Mouse (Mus musculus) intestine, embryonic 16.5 days (tissue): ENCODE data around the gene Slc38a10. TPM values are rescaled to one million over a fixed set of nuclear protein-coding genes. Genes with fewer than 3 reads are reported as not detected.

Experiments
- ATAC-seq: fragments of 200-750 bp; cut with Nextera tagmentation; 2 replicates; pipeline ENCODE4 v1.8.0; 2017; ENCODE audit warnings: moderate TSS enrichment, moderate library complexity
- H3K27ac ChIP-seq: fragments of 300-500 bp; sonication (generic); 2 replicates; pipeline ENCODE4 v1.5.1; 2014; ENCODE audit warnings: mild to moderate bottlenecking, low read length
- H3K27me3 ChIP-seq: fragments of 300-500 bp; sonication (generic); replicated peaks from 2 replicates; pipeline ENCODE4 v1.6.1; 2014; ENCODE audit warnings: low read length, control low read depth, mixed read lengths; ENCODE audit not compliant: control insufficient read depth, insufficient read depth
- H3K36me3 ChIP-seq: fragments of 300-500 bp; sonication (generic); 2 replicates; pipeline ENCODE4 v1.6.1; 2014; ENCODE audit warnings: low read length, control low read depth; ENCODE audit not compliant: control insufficient read depth, insufficient read depth
- H3K4me1 ChIP-seq: fragments of 300-500 bp; sonication (generic); 2 replicates; pipeline ENCODE4 v1.6.1; 2014; ENCODE audit warnings: low read length, control low read depth, mixed read lengths; ENCODE audit not compliant: control insufficient read depth, insufficient read depth
- H3K4me2 ChIP-seq: fragments of 300-500 bp; sonication (generic); 2 replicates; pipeline ENCODE4 v1.6.1; 2014; ENCODE audit warnings: low read depth, low read length, control low read depth
- H3K4me3 ChIP-seq: fragments of 300-500 bp; sonication (generic); 2 replicates; pipeline ENCODE4 v1.5.1; 2014; ENCODE audit warnings: mild to moderate bottlenecking, low read length
- H3K9ac ChIP-seq: fragments of 300-500 bp; sonication (generic); 2 replicates; pipeline ENCODE4 v1.6.1; 2014; ENCODE audit warnings: low read depth, low read length
- H3K9me3 ChIP-seq: fragments of 300-500 bp; sonication (generic); 2 replicates; pipeline ENCODE4 v1.6.1; 2016; ENCODE audit warnings: low read length, control low read depth; ENCODE audit not compliant: control insufficient read depth
- WGBS: fragments of 180-500 bp; shearing (Covaris S2); extraction: QIAGEN DNeasy Blood & Tissue Kit; methylation state at CpG from one replicate; pipeline ENCODE4 v1.1.7; 2014; 5-methylcytosine and 5-hydroxymethylcytosine counted together
- polyA plus RNA-seq: library from polyadenylated mRNA; unstranded; fragments of >200 nt; fragmentation: Nextera tagmentation; extraction: Ambion mirVana; gene quantifications from 2 replicates; pipeline ENCODE4 v1.2.1, GENCODE M21; 2015

Gene Slc38a10
- polyA plus RNA-seq, 1 experiment from 2014 or later: 84.6 TPM

GRCm38 (mm10) chr11:120187236-120188101 is 36.3 kb upstream of the Slc38a10 start:
- no peaks in the 10 kb centered on the region for H3K27me3 ChIP-seq
- ATAC-seq: no peak
- peak overlapping the region; percentile 84 for H3K4me2 ChIP-seq
- H3K36me3 ChIP-seq: no peaks in the 10 kb centered on the region
- peak overlapping the region; percentile 75 for H3K27ac ChIP-seq
- peaks cover 50% of the 10 kb centered on the region for H3K4me1 ChIP-seq
- H3K9me3 ChIP-seq: no peaks in the 10 kb centered on the region
- peak overlapping the region; percentile 91 for H3K4me3 ChIP-seq
- WGBS: 2% methylated on average over 43 of the region's 43 CpGs
- peak overlapping the region; percentile 98 for H3K9ac ChIP-seq

- no peaks in the 10 kb centered on the region for H3K36me3 ChIP-seq
- H3K27me3 ChIP-seq: no peaks in the 10 kb centered on the region
- H3K4me1 ChIP-seq: peaks cover 52% of the 10 kb centered on the region
- 3% methylated on average over 20 of the region's 20 CpGs for WGBS
- ATAC-seq: no peak
- H3K9me3 ChIP-seq: no peaks in the 10 kb centered on the region
- peak overlapping the region; percentile 84 for H3K4me2 ChIP-seq
- peak overlapping the region; percentile 75 for H3K27ac ChIP-seq
- H3K4me3 ChIP-seq: peak overlapping the region; percentile 91
- H3K9ac ChIP-seq: peak overlapping the region; percentile 98
Observed at GRCm38 (mm10) chr11:120186821-120187235, 35.7 kb upstream of the Slc38a10 start.

- H3K4me1 ChIP-seq: peaks cover 46% of the 10 kb centered on the region
- H3K27ac ChIP-seq: peak overlapping the region; percentile 99
- no peak for ATAC-seq
- no peaks in the 10 kb centered on the region for H3K36me3 ChIP-seq
- H3K9me3 ChIP-seq: no peaks in the 10 kb centered on the region
- peak overlapping the region; percentile 98 for H3K9ac ChIP-seq
- H3K4me2 ChIP-seq: peak overlapping the region; percentile 84
- peak overlapping the region; percentile 91 for H3K4me3 ChIP-seq
- no peaks in the 10 kb centered on the region for H3K27me3 ChIP-seq
- WGBS: 13% methylated on average over 18 of the region's 18 CpGs
Observed at GRCm38 (mm10) chr11:120186145-120186740, 35.1 kb upstream of the Slc38a10 start.

GRCm38 (mm10) chr11:120185316-120186141 is 34.4 kb upstream of the Slc38a10 start:
- H3K9me3 ChIP-seq: no peaks in the 10 kb centered on the region
- peak overlapping the region; percentile 98 for H3K9ac ChIP-seq
- H3K4me2 ChIP-seq: peak overlapping the region; percentile 84
- H3K4me1 ChIP-seq: peaks cover 39% of the 10 kb centered on the region
- H3K27me3 ChIP-seq: no peaks in the 10 kb centered on the region
- peak overlapping the region; percentile 99 for H3K27ac ChIP-seq
- H3K4me3 ChIP-seq: peak overlapping the region; percentile 91
- ATAC-seq: no peak
- H3K36me3 ChIP-seq: no peaks in the 10 kb centered on the region
- 4% methylated on average over 54 of the region's 54 CpGs for WGBS

GRCm38 (mm10) chr11:120184371-120185315 is 33.5 kb upstream of the Slc38a10 start:
- no peaks in the 10 kb centered on the region for H3K9me3 ChIP-seq
- H3K4me1 ChIP-seq: peaks cover 35% of the 10 kb centered on the region
- H3K27me3 ChIP-seq: no peaks in the 10 kb centered on the region
- H3K36me3 ChIP-seq: no peaks in the 10 kb centered on the region
- peak overlapping the region; percentile 91 for H3K4me3 ChIP-seq
- peak overlapping the region; percentile 98 for H3K9ac ChIP-seq
- ATAC-seq: peak; percentile 78
- peak overlapping the region; percentile 99 for H3K27ac ChIP-seq
- H3K4me2 ChIP-seq: peak overlapping the region; percentile 84
- WGBS: 9% methylated on average over 16 of the region's 16 CpGs

- peak overlapping the region; percentile 84 for H3K4me2 ChIP-seq
- 45% methylated on average over 11 of the region's 11 CpGs for WGBS
- peak overlapping the region; percentile 99 for H3K27ac ChIP-seq
- H3K27me3 ChIP-seq: no peaks in the 10 kb centered on the region
- H3K9ac ChIP-seq: peak overlapping the region; percentile 98; the same call in 1 of the 2 replicates
- H3K9me3 ChIP-seq: no peaks in the 10 kb centered on the region
- H3K4me3 ChIP-seq: no peak overlapping the region
- peaks cover 35% of the 10 kb centered on the region for H3K4me1 ChIP-seq
- no peaks in the 10 kb centered on the region for H3K36me3 ChIP-seq
- no peak for ATAC-seq
Observed at GRCm38 (mm10) chr11:120183708-120184107, 32.6 kb upstream of the Slc38a10 start.

GRCm38 (mm10) chr11:120183180-120183579 is 32.0 kb upstream of the Slc38a10 start:
- Histone ChIP-seq H3K27ac (no peak overlapping the region), H3K27me3 (no peaks in the 10 kb centered on the region), H3K4me2 (no peak overlapping the region), H3K9ac (peak overlapping the region; percentile 98; the same call in 1 of the 2 replicates), H3K9me3 (no peaks in the 10 kb centered on the region), H3K36me3 (no peaks in the 10 kb centered on the region), H3K4me3 (no peak overlapping the region), H3K4me1 (peaks cover 35% of the 10 kb centered on the region)
- no peak for ATAC-seq
- WGBS: 47% methylated on average over 1 of the region's 1 CpGs

- no peaks in the 10 kb centered on the region for H3K36me3 ChIP-seq
- peaks cover 35% of the 10 kb centered on the region for H3K4me1 ChIP-seq
- no peak overlapping the region for H3K27ac ChIP-seq
- WGBS: 42% methylated on average over 3 of the region's 3 CpGs
- H3K9ac ChIP-seq: 0 out of 2 replicates have a peak overlapping the region, but pooled peaks have one; percentile 14
- ATAC-seq: no peak
- no peaks in the 10 kb centered on the region for H3K27me3 ChIP-seq
- no peak overlapping the region for H3K4me2 ChIP-seq
- no peak overlapping the region for H3K4me3 ChIP-seq
- H3K9me3 ChIP-seq: no peaks in the 10 kb centered on the region
Observed at GRCm38 (mm10) chr11:120182396-120183030, 31.4 kb upstream of the Slc38a10 start.
